Mouse (Mus musculus) T-cell, adult 66 days (primary cell): Measurements from ENCODE around the gene Olfr1396. TPM values are rescaled to one million over a fixed set of nuclear protein-coding genes. Genes with fewer than 3 reads are reported as not detected.

Experiments
- total RNA-seq, 2 experiments: library from RNA; stranded (reverse); gene quantifications; 3 replicates in 1 of 2; 4 replicates in 1 of 2; pipeline ENCODE4 v1.2.4; 2023

The Olfr1396 gene
- not detected for total RNA-seq

DNA sequence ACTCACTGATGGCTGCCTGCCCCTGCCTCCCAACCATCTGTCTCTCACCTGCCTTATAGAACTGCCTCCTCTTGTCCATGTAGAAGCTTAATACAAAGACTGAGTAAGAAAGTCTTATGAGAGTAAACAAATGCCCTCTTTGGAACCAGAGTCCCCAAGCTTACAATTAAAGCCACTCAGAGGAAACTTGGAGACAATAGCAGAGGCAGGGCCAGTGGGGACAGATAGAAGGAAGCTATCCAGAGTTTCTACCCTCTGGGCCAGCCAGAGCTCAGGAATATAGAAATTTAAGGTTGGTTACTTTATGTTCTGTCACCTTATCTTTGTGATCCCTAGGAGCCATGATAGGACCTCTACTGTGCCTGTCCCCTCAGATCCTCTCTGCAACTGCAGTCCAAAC, at the start of gene Olfr1396:
Olfr1396 (minus strand) TSS at position 101 of the 400 bp plus-strand sequence.

GRCm38 (mm10) chr11:49154077-49154476, 39.4 kb upstream of the Olfr1396 start, which contains the start of gene Olfr1394:
Gene Olfr1394, plus strand, starts transcription at chr11:49154377.

DNA sequence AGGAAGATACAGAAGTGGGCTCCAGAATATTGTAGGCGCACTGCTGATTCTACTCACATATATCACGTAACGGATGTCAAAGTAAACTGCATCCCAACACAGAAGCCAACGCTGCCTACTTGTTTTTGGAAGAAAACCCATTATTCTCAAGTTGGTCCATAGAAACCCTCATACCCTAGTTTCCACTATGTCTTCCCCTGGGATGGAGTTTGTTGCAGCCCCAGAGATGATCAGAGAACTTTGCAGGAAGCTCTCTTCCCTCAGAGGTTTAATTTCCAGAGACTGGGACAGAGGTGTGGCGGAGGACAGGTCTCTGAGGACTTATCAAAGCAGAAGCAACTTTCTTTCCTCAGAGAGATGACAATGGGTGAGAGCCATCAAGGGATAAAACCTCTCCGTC, 27.3 kb upstream of the Olfr1396 start, which contains the start of gene Olfr1395:
Olfr1395 (plus strand) TSS at position 301 of the 400 bp plus-strand sequence.

GRCm38 (mm10) chr11:49076001-49076757, 38.5 kb downstream of the Olfr1396 start, which contains the start of gene Ifi47:
Gene Ifi47, plus strand, starts transcription at chr11:49076587.

DNA sequence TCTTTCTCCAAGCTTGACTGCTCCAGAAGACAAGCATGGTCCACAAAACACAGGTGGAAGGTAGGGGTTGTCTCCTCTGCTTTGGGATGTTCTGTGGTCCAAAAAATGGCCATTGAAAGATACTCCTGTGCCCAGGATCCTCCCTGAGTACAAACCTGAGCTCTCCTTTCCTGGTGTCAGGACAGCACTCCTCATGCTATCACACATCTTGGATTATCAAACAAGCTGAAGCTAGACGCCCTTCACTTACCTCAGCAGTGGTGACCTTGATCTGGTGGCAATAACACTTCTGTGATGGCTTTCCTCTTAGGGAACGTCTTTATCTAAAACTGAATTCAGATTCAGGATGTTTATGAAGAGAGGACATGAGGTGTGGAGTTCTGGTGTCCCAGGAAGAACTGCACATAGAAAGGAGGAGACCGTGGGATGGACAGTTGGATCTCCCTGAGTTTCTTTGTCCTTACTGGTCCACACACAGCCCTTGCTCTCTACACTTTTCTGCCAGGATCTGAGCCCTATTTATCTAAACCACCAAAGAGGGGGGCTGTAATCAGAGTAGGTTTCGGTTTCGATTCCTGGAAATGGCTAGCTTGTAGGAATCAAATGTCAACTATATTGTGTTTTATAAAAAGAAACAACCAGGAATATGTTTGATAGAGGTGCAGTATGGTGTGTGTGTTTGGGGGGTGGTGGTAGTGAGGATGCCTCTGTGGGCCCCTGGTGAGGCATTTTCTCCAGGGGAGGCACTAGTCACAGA, 50.8 kb downstream of the Olfr1396 start, which contains the start of gene Tgtp2:
Tgtp2 (minus strand) TSS at position 494 of the 757 bp plus-strand sequence.

Other genes starting within 250 kb of the Olfr1396 start
- gene Irgm1, start 243.2 kb downstream of the Olfr1396 start, total RNA-seq, result 10 to 100 TPM; 65.2 to 84.0 TPM
- gene Gm5431, start 212.7 kb downstream of the Olfr1396 start, total RNA-seq, result 10 to 100 TPM; 24.2 to 24.6 TPM
- gene Psme2b, start 168.7 kb downstream of the Olfr1396 start, total RNA-seq, result 10 to 100 TPM; 45.9 to 57.5 TPM
- 1 to 10 TPM; 1.5 to 2.0 TPM for gene Olfr56, start 136.0 kb downstream of the Olfr1396 start, total RNA-seq
- 10 to 100 TPM; 71.1 to 76.5 TPM for gene 9930111J21Rik1, start 135.5 kb downstream of the Olfr1396 start, total RNA-seq
- gene Gm12185, start 122.6 kb downstream of the Olfr1396 start, total RNA-seq, result 10 to 100 TPM; 65.7 to 68.5 TPM
- gene Tgtp1, start 120.7 kb downstream of the Olfr1396 start, total RNA-seq, result 100 to 1,000 TPM in 1 of 2 experiments, 10 to 100 TPM in 1; 79.4 to 106 TPM
- gene 9930111J21Rik2, start 63.6 kb downstream of the Olfr1396 start, total RNA-seq, result 10 to 100 TPM; 88.2 to 95.5 TPM
- 10 to 100 TPM; 52.8 to 79.9 TPM for gene Tgtp2, start 50.7 kb downstream of the Olfr1396 start, total RNA-seq
- 100 to 1,000 TPM; 148 to 178 TPM for gene Ifi47, start 38.3 kb downstream of the Olfr1396 start, total RNA-seq
- not detected for gene Olfr1395, start 27.4 kb upstream of the Olfr1396 start, total RNA-seq
- not detected for gene Olfr1394, start 39.5 kb upstream of the Olfr1396 start, total RNA-seq
- under 1 TPM in 1 of 2 experiments, not detected in 1; 0.32 TPM for gene Btnl9, start 72.3 kb upstream of the Olfr1396 start, total RNA-seq
- 100 to 1,000 TPM in 1 of 2 experiments, 10 to 100 TPM in 1; 99.5 to 102 TPM for gene Zfp62, start 88.4 kb upstream of the Olfr1396 start, total RNA-seq
- gene Mgat1, start 129.3 kb upstream of the Olfr1396 start, total RNA-seq, result 10 to 100 TPM; 64.0 TPM
- under 1 TPM; 0.18 to 0.73 TPM for gene Olfr1393, start 163.4 kb upstream of the Olfr1396 start, total RNA-seq
- not detected for gene Olfr1392, start 170.4 kb upstream of the Olfr1396 start, total RNA-seq
- gene Olfr10, start 189.9 kb upstream of the Olfr1396 start, total RNA-seq, result not detected
- gene Olfr1391, start 207.9 kb upstream of the Olfr1396 start, total RNA-seq, result not detected
- gene Olfr1390, start 220.3 kb upstream of the Olfr1396 start, total RNA-seq, result not detected